Mouse (Mus musculus) megakaryocyte, embryonic 14.5 days (primary cell): ENCODE data around the gene Chrna1.

Experiments used
- FLI1 ChIP-seq: IDR thresholded peaks from 2 replicates; pipeline ENCODE4 v1.6.1; 2012; ENCODE audit warnings: low read length, inconsistent platforms, mixed read lengths
- GATA1 ChIP-seq: IDR thresholded peaks from 3 replicates; pipeline ENCODE4 v1.6.1; 2012; ENCODE audit warnings: mixed read lengths, low read length, inconsistent platforms, borderline replicate concordance

GRCm38 (mm10) chr2:73590106-73590505, 10.0 kb upstream of the Chrna1 start:
- TF ChIP-seq FLI1: no peak
- TF ChIP-seq GATA1: no peak
